Mouse (Mus musculus) urinary bladder, postnatal 10 days (tissue): Measurements from ENCODE around the gene Drap1.

ENCODE experiments used
- DNase-seq: peaks from one replicate; pipeline ENCODE4 v3.0.0; 2022; ENCODE audit warnings: low spot score

The Drap1 gene

GRCm38 (mm10) chr19:5377446-5377845, 47.3 kb downstream of the Drap1 start:
- DNase-seq, result no peak

DNA sequence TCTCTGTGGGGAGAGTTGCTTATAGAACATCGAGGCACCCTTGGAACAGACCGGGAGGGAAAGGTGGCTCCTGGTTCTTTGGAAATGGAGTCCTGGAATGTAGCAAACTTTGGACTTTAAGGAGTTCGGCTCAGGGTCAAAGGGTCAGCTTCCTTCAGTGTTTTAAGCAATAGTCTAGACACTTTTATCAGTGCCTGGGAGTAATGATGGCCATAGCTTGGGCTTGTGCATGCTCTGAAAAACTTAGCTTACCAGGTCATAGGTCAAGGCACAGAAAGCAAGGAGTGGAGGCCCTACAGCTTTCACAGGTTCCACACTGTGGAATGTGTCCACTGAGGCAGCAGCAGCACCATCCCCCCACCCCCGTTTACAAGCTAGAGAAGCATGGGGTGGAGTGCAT, 50.0 kb downstream of the Drap1 start:
- DNase-seq, result no peak

DNA sequence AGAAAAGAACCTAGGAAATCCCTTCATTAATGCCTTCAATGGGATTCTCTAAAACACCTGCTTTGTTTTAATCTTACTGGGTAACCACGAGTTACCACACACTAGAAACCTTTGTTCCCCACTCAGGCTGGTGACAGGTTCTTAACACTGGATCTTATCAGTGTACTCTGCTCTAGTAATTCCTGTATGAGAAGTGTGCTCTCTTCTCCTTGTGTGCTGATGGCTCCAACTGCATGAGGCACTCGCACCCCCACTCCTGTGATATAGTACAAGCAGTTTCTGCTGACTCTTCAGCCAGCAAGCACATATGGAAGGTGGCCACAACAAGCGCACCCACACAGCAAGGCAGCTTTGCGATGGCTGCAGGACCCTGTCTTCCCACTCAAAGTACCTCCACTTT, 50.6 kb downstream of the Drap1 start:
- no peak for DNase-seq
